Mouse (Mus musculus) megakaryocyte, adult 5-6 weeks (primary cell): ENCODE measurements around the gene Phlda3. TPM values are rescaled to one million over a fixed set of nuclear protein-coding genes. Genes with fewer than 3 reads are reported as not detected.

Experiments
- ATAC-seq: 2 replicates; pipeline ENCODE4 v1.8.0; 2016; ENCODE audit warnings: mild to moderate bottlenecking, inconsistent platforms; ENCODE audit not compliant: poor library complexity, severe bottlenecking
- total RNA-seq, 2 experiments: library from RNA; stranded (forward) in 1 of 2; stranded (reverse) in 1 of 2; fragments of 153-499, 151-499 nt in 1 of 2; fragments of 221-1000, 200-1000 nt in 1 of 2; gene quantifications; 2 replicates each; pipeline versions ENCODE4 v1.2.3 to v1.2.4; 2015 to 2017

Gene Phlda3
- total RNA-seq (2015) (0.75 TPM in 1 of 2 replicates, not detected in the other), total RNA-seq (2017) (0.22 and 1.2 TPM in 2 replicates)

- ATAC-seq = peak; percentile 74
These were observed at the start of gene Phlda3 for GRCm38 (mm10) chr1:135765645-135766591. Phlda3 (plus strand) TSS chr1:135766119.

DNA sequence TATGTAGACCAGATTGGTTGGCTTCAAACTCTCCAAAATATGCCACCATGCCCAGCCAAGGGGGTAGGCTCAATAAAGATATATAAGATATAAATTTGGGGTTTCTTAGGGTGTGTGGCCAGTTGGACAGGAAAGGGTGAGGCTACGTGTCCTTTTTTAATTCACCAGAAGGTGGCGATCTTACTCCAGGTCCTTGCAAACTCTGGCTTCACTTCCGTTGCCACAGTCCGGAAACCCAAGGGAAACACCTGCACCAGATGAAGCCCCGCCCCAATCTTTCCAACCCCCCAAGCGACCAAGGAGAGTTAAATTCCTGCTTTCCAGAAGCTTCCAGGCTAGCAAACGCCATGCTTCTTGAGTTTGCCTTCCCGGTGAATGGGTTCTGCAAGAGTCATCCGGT, 46.4 kb upstream of the Phlda3 start:
- ATAC-seq = peak; percentile 92

DNA sequence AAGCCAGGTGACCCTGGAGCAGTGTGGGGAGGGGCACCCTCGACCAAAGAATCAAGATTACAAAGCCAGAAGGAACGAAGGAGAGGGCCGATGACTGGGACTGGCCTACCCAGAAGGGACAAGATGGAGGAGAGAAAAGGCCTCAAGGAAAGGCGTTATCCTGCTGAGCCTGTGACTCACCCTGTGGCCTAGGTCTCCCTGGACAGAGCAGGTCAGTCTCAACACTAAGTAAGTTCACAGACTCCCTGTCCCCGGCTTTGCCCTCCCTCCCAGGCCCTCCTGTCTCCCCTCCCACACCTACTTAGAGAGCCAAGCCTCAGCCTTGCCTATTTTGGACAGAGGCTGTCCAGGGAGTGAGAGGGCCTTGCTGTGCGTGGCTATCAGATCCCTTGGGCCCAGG, 45.9 kb upstream of the Phlda3 start, which contains the start of gene Csrp1:
Gene Csrp1, plus strand, starts transcription at position 79 of the 400 bp plus-strand sequence.
- 0 out of 2 replicates have a peak, but pooled peaks have one; percentile 10 for ATAC-seq

DNA sequence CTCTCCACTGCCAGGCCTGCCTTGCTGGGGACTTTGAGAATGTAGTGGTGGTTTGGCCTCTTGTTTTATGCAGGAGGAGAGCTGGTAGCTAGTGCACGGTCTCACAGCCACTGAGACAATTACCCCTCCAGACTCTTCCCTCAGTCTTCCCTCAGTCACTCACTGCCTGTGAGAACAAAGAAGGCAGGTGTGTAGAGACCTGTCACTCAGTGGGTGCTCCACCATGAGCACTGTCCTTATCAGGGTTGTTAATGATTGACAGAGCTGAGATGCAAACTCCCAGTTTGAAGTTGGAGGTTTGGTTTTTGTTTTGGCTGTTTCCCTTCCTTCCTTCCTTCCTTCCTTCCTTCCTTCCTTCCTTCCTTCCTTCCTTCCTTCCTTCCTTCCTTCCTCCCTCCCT, 42.9 kb upstream of the Phlda3 start:
- no peak for ATAC-seq

GRCm38 (mm10) chr1:135724134-135724533, 41.8 kb upstream of the Phlda3 start:
- ATAC-seq = no peak

DNA sequence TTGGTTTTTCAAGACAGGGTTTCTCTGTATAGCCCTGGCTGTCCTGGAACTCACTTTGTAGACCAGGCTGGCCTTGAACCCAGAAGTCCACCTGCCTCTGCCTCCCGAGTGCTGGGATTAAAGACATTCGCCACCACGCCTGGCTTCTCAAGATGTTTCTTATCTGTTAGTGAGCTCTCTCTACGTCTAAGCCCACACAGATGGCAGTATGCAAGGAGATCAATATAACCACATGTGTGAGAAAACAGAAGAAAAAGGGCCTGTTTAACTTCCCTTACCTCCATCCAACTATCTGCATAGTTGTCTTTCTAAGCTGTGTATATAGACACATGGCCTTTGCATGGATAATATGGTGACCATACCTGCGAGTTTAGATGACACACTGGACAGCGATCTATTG, 40.6 kb upstream of the Phlda3 start:
- ATAC-seq = no peak

DNA sequence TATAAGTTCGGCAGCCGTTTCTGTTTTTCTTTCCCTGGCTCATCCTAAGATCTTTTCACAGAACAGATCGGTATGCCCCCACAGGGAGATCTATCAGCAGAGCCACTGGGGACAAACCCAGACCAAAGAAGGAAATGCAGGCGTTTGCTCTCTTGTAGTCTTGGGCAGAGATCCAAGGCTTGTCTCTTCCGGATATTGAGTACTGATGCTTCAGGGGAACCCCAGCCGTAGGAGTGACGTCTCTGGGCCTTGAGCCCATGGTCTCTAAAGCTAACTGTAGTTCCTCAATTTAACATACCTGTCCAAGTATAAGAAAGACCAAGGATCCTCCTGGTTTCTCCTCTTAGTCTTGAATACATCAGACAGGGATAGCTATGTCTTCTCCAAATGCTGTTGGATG, 40.0 kb upstream of the Phlda3 start:
- peak; percentile 34 for ATAC-seq

- peak; percentile 88 for ATAC-seq
These were observed 37.1 kb upstream of the Phlda3 start for GRCm38 (mm10) chr1:135728631-135729366.

DNA sequence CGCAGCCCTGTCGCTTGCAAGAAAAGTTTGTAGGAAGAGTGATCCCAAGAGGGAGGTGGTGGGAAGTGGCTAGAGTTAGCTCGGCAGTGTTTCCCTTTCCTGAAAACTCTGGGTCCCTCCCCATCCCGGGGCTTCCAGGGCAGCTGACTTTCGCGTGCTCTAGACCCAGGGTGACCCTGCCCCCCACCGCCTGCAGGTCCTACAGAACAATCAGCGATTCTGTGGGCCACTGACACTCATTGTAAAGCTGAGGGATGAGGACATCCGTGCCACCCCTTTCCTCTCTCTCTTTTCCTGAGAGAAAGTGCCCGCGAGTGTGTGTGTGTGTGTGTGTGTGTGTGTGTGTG, 36.6 kb upstream of the Phlda3 start:
- ATAC-seq = peak; percentile 20

DNA sequence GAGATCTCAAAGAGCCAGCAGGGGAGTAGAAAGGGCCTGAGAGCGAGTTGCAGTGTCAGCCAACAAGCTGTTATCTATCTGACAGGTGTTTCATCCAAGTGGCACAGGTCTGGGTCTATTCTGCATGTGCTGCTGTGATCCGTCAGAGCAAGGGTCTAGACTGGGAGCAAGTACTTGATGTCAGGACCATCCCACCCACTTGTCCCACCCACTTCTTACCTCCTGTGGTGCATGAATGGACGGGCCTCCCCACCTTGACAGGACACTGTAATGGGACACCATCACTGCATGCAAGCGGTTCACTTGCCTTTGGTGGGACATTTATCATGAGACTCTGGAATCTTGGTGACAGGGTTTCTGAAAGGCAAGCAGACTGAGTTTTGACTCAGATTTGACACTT, 36.1 kb upstream of the Phlda3 start:
- ATAC-seq = no peak

DNA sequence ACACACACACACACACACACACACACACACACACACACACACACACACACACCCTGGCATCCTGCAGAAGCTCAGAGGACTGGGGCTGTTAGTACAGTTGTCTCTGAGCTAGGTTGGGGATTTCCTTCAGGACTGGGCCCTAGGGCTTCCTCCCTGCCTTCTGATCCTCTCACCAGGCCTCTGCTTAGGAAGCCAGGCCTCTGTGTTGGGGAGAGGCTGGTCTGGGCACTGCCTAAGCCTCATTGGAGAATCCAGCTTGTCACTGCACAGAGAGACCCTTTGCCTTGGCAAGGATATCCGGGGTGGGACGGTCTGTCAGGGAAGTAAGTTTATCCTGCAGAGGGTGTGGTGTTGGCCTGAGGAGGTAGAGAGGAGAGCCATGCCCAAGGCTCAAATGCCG, 35.6 kb upstream of the Phlda3 start:
- no peak for ATAC-seq

GRCm38 (mm10) chr1:135731393-135731792, 34.5 kb upstream of the Phlda3 start:
- ATAC-seq = no peak

DNA sequence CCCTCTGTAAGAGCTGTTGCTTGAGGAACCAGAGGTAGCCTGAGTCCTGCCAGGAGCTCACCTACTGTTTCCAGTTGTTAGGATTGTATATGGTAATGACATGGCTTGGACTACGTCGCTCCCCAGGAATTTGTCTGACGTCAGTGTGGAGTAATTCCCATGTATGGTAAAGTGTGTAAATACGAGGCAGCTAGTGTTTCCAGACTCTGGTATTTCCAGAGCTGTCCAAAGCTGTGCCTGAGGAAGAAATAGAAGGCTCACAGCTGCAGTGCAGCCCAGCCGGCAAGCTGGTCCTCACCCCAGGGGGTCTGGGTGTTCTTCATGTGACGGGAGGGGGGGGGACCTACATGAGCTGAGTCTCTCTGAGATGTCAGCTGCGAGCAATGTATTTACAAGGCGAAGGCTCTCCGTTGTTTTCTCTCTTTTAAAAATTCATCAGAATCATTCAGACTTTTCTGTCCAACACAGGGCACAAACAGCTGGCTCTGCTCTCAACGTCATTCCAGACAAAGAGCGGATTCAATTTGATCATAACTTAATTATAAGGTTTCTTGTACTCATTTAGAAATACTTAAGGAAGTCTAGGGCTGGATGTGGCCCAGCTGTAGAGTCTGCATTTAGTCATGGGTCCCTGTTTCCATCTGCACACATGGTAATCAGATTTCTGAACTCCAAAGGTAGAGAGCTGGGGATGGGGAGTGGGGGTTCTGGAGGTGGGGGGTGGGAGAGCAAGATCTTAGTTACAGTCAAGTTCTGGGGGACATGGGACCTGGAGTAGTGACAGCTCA, 33.8 kb upstream of the Phlda3 start:
- no peak for ATAC-seq

GRCm38 (mm10) chr1:135734225-135734937, 31.5 kb upstream of the Phlda3 start:
- no peak for ATAC-seq

GRCm38 (mm10) chr1:135735460-135735859, 30.5 kb upstream of the Phlda3 start:
- ATAC-seq = no peak

DNA sequence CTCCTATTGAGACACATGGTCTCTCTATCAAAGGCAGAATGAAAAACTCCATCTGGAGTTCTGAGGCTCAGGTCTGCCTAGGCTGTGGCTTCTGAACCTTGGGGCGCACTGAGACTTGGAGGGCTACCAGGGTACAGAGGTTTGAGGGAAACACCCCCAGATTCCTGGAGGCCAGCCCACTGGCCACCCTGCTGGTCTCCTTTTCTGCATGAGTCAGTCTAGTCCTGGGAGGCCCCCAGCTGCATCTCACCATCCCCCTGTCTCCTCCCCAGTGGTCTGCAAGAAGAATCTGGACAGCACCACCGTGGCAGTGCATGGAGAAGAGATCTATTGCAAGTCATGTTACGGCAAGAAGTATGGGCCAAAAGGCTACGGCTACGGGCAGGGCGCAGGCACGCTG, 20.9 kb upstream of the Phlda3 start:
- no peak for ATAC-seq

GRCm38 (mm10) chr1:135746248-135746647, 19.7 kb upstream of the Phlda3 start:
- no peak for ATAC-seq

- ATAC-seq = peak; percentile 99
These were observed 13.1 kb upstream of the Phlda3 start for GRCm38 (mm10) chr1:135752737-135753348.

DNA sequence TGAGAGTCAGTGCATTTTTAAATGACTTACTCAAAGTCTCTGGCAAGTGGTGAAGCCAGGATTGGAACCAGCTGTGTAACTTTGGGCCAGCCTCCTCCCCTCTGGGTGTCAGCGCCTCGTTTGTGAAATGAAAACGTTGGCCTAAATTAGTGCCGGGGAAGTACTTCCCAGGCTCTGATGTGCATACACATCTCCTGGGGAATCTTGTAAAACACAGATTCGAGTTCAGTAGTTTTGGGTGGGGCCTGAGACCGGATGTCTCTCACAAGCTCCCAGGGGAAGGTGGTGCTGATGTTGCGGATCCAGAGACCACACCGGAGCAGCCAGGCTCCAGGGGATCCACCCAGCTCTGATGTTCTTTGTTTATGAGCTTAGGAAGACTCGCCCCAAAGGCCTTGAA, 10.6 kb upstream of the Phlda3 start:
- ATAC-seq = no peak

DNA sequence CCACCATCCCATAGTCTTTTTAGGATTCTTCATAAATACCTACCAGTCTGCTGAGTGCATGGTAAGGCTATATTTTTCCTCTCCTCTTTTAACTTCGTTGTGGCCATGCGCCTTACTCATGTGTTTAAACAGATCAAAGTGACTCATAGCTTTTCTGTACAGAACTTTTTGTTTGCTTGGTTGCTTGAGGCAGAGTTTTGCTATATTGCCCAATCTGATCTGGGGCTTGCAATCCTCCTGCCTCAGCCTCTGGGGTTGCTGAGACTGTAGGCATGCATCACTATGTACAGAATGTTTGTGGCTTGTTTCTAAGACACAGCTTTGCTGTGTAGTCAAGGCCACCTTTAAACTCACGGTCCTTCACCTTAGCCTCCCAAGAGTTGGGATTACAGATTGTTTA, 10.0 kb upstream of the Phlda3 start:
- no peak for ATAC-seq
